Mouse (Mus musculus) limb, embryonic 12.5 days (tissue): ENCODE data around the gene Ssxb9. TPM values are rescaled to one million over a fixed set of nuclear protein-coding genes. Genes with fewer than 3 reads are reported as not detected.
"Not testable (repeated sequence)": the region's sequence is repeated elsewhere in the genome, so short reads cannot be mapped to it uniquely, and the experiment has no call there.

Source experiments
- ATAC-seq: fragments of 200-750 bp; cut with Nextera tagmentation; 2 replicates; pipeline ENCODE4 v1.8.0; 2017; ENCODE audit warnings: low read depth, moderate TSS enrichment; ENCODE audit not compliant: insufficient number of reproducible peaks, insufficient read depth, low FRiP score, low TSS enrichment
- H3K27ac ChIP-seq: fragments of 300-500 bp; sonication (generic); 2 replicates; pipeline ENCODE4 v1.5.1; 2016; ENCODE audit warnings: mild to moderate bottlenecking, moderate library complexity
- H3K27me3 ChIP-seq: fragments of 300-500 bp; sonication (generic); 2 replicates; pipeline ENCODE4 v1.6.1; 2016; ENCODE audit warnings: mild to moderate bottlenecking, moderate library complexity
- H3K36me3 ChIP-seq: fragments of 300-500 bp; sonication (generic); 2 replicates; pipeline ENCODE4 v1.6.1; 2016; ENCODE audit warnings: mild to moderate bottlenecking, moderate library complexity
- H3K4me1 ChIP-seq: fragments of 300-500 bp; sonication (generic); replicated peaks from 2 replicates; pipeline ENCODE4 v1.6.1; 2016
- H3K4me2 ChIP-seq: fragments of 300-500 bp; sonication (generic); 2 replicates; pipeline ENCODE4 v1.6.1; 2016; ENCODE audit warnings: mild to moderate bottlenecking, moderate library complexity
- H3K4me3 ChIP-seq: fragments of 300-500 bp; sonication (generic); replicated peaks from 2 replicates; pipeline ENCODE4 v1.5.1; 2016; ENCODE audit warnings: mild to moderate bottlenecking
- H3K9ac ChIP-seq: fragments of 300-500 bp; sonication (generic); replicated peaks from 2 replicates; pipeline ENCODE4 v1.6.1; 2016; ENCODE audit warnings: mild to moderate bottlenecking, moderate library complexity
- H3K9me3 ChIP-seq: fragments of 300-500 bp; sonication (generic); 2 replicates; pipeline ENCODE4 v1.6.1; 2016; ENCODE audit warnings: mild to moderate bottlenecking, moderate library complexity
- WGBS: fragments of 180-500 bp; shearing (Covaris S2); methylation state at CpG from one replicate; pipeline ENCODE4 v1.1.7; 2016; 5-methylcytosine and 5-hydroxymethylcytosine counted together
- polyA plus RNA-seq: library from polyadenylated mRNA; unstranded; fragments of >200 nt; fragmentation: Nextera tagmentation; extraction: Ambion mirVana; gene quantifications from 2 replicates; pipeline ENCODE4 v1.2.1, GENCODE M21; 2016

Gene Ssxb9
- polyA plus RNA-seq = not detected in 2 replicates

DNA sequence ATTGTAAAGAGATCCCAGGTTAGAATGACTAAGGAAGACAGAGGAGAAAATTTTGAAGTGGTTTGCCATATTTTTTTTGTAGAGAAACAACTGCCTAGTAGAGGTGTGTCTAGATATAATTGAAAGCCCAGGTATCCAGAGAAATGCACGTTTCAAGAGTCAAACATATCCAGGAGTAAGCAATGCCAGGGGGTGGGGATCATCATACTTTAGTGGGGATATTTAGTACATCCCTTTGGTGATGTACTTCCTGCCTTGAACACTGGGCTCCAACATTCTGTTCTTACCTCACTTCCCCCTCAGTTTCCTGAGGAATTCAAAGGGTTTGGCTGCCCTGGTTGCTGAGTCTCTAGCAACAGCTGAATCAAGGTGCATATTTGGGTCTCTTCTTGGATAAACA lies at the start of gene Ssxb9:
Ssxb9 (plus strand) TSS at position 301 of the 400 bp plus-strand sequence.
- H3K9ac ChIP-seq, H3K9me3 ChIP-seq, H3K27me3 ChIP-seq, H3K27ac ChIP-seq, H3K4me3 ChIP-seq, ATAC-seq, H3K4me2 ChIP-seq, H3K4me1 ChIP-seq, H3K36me3 ChIP-seq: not testable (repeated sequence)
- WGBS = 14% methylated on average over 1 of the region's 1 CpGs

GRCm38 (mm10) chrX:8327124-8327523 lies 39.7 kb upstream of the Ssxb9 start, which contains the start of gene Ssxb10:
Ssxb10 (plus strand) TSS chrX:8327424.
- Histone ChIP-seq H3K9ac (no peak within 1 kb of the TSS), H3K9me3 (peaks cover 17% of the 10 kb centered on the region), H3K4me3 (no peak within 1 kb of the TSS), H3K36me3 (no peaks in the 10 kb centered on the region), H3K4me1 (no peaks in the 10 kb centered on the region), H3K4me2 (no peak within 1 kb of the TSS), H3K27me3 (no peaks in the 10 kb centered on the region), H3K27ac (no peak within 1 kb of the TSS)
- ATAC-seq = no peak
- 65% methylated on average over 2 of the region's 2 CpGs for WGBS

- H3K4me2 ChIP-seq, H3K9ac ChIP-seq, H3K4me3 ChIP-seq, ATAC-seq, H3K27me3 ChIP-seq, H3K4me1 ChIP-seq, H3K27ac ChIP-seq, H3K9me3 ChIP-seq, H3K36me3 ChIP-seq: not testable (repeated sequence)
- WGBS = 33% methylated on average over 1 of the region's 1 CpGs
These were observed 46.2 kb downstream of the Ssxb9 start, which contains the start of gene Ssxb1 for GRCm38 (mm10) chrX:8413005-8413404. Ssxb1 (plus strand) TSS chrX:8413305.

Other genes with a start within 250 kb of the Ssxb9 start
- 20.5 and 20.9 TPM in 2 replicates for gene Wdr13, start 234.1 kb upstream of the Ssxb9 start, polyA plus RNA-seq
- 531 and 573 TPM in 2 replicates for gene Rbm3, start 221.1 kb upstream of the Ssxb9 start, polyA plus RNA-seq
- gene Tbc1d25, start 190.8 kb upstream of the Ssxb9 start, polyA plus RNA-seq = 13.8 and 14.6 TPM in 2 replicates
- 23.3 and 28.2 TPM in 2 replicates for gene Ebp, start 173.5 kb upstream of the Ssxb9 start, polyA plus RNA-seq
- gene Porcn, start 160.5 kb upstream of the Ssxb9 start, polyA plus RNA-seq = 11.4 and 13.2 TPM in 2 replicates
- gene Ftsj1, start 114.6 kb upstream of the Ssxb9 start, polyA plus RNA-seq = 47.6 and 49.2 TPM in 2 replicates
- 1.0 and 1.4 TPM in 2 replicates for gene Slc38a5, start 95.8 kb upstream of the Ssxb9 start, polyA plus RNA-seq
- gene Ssxb10, start 39.6 kb upstream of the Ssxb9 start, polyA plus RNA-seq = not detected in 2 replicates
- gene Ssxb1, start 46.3 kb downstream of the Ssxb9 start, polyA plus RNA-seq = not detected in 2 replicates
- gene Ssxb2, start 94.7 kb downstream of the Ssxb9 start, polyA plus RNA-seq = not detected in 2 replicates
- not detected in 2 replicates for gene Gm14459, start 158.0 kb downstream of the Ssxb9 start, polyA plus RNA-seq
- gene Ssxb6, start 181.3 kb downstream of the Ssxb9 start, polyA plus RNA-seq = not detected in 2 replicates
- gene Ssxb3, start 224.8 kb downstream of the Ssxb9 start, polyA plus RNA-seq = not detected in 2 replicates